In the genomic region with DNA sequence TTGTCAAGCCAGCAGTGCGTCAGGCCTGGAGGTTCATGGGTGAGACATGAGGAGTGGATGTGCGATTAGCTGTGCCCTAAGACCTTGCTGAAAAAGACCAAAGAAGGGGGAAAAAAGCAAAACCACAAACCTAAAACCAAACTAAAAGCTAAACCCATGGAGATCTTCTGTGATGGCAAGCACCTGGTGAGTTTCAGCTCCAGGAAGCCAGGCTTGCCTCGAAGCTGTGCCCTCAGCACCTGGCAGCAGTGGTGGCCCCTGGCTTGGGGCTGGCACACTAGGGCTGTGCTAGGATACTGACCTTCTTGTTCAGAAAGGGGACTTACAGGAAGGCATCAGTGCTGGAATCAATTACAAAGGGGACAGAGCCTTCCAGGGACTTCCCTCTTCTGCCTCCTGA, we compare ENCODE assay signal across 20 mouse cellular contexts. TPM values are rescaled to one million over a fixed set of nuclear protein-coding genes. Genes with fewer than 3 reads are reported as not detected.
"Had no signal": no experiment of that assay in that cellular context is flagged by ENCODE, and none has a peak within 500 bp of the region (broad histone marks: within the 10 kb centered on the region; RNA-seq: fewer than 3 reads in every experiment).

No protein-coding gene starts in this region.

- H3K4me2 ChIP-seq: limb, embryonic 13.5 days; lung, embryonic 14.5 days; midbrain, embryonic 12.5 days; midbrain, embryonic 15.5 days; neural tube, embryonic 13.5 days; stomach, embryonic 15.5 days had no signal

- ATAC-seq: intestine, embryonic 16.5 days; liver, postnatal 0 days; lung, postnatal 0 days; midbrain, embryonic 15.5 days had no signal

- H3K27ac ChIP-seq: limb, embryonic 13.5 days; liver, embryonic 14.5 days; macrophage; midbrain, embryonic 12.5 days; midbrain, embryonic 15.5 days; neural tube, embryonic 13.5 days; stomach, embryonic 15.5 days had no signal

- H3K36me3 ChIP-seq: midbrain, embryonic 15.5 days had no signal

- H3K9me3 ChIP-seq: limb, embryonic 13.5 days; midbrain, embryonic 12.5 days; midbrain, embryonic 15.5 days; neural tube, embryonic 13.5 days; stomach, embryonic 15.5 days had no signal

- H3K9ac ChIP-seq: limb, embryonic 13.5 days; liver, embryonic 14.5 days; liver, postnatal 0 days; lung, embryonic 14.5 days; midbrain, embryonic 12.5 days; midbrain, embryonic 15.5 days; neural tube, embryonic 13.5 days; stomach, embryonic 15.5 days had no signal

- H3K27me3 ChIP-seq: midbrain, embryonic 15.5 days; stomach, embryonic 15.5 days had no signal

- H3K4me1 ChIP-seq: limb, embryonic 13.5 days; stomach, embryonic 15.5 days had no signal

- DNase-seq: kidney, adult 18-20 months; kidney, adult 9 months; kidney, postnatal 14 days; kidney, postnatal 4 days; left cerebral cortex, postnatal 4 days; liver, postnatal 0 days; lung, embryonic 14.5 days; retina, postnatal 1 day; right cerebral cortex, postnatal 25 days had no signal

- H3K4me3 ChIP-seq: limb, embryonic 13.5 days; midbrain, embryonic 12.5 days; midbrain, embryonic 15.5 days; neural tube, embryonic 13.5 days; stomach, embryonic 15.5 days had no signal

RNA-seq across cellular contexts. Expression of a gene that starts 5.3 kb away (rescaled TPM):
- polyA plus RNA-seq: kidney, embryonic 16.5 days; liver, adult 2 months; macrophage; midbrain, embryonic 15.5 days had no signal
